Mouse (Mus musculus) midbrain, embryonic 11.5 days (tissue): Measurements from ENCODE around the gene Sap18b. TPM values are rescaled to one million over a fixed set of nuclear protein-coding genes. Genes with fewer than 3 reads are reported as not detected.

Experiments used
- polyA plus RNA-seq: library from polyadenylated mRNA; unstranded; fragments of >200 nt; fragmentation: Nextera tagmentation; extraction: Ambion mirVana; gene quantifications from 2 replicates; pipeline ENCODE4 v1.2.1, GENCODE M21; 2014

The Sap18b gene
- polyA plus RNA-seq, 1 experiment from 2014 or later = 398 TPM

Other genes starting within 250 kb of the Sap18b start
- gene Prss54, start 249.0 kb upstream of the Sap18b start, polyA plus RNA-seq = not detected in 2 replicates
- 26.3 and 28.6 TPM in 2 replicates for gene Gins3, start 191.9 kb upstream of the Sap18b start, polyA plus RNA-seq
- 45.5 and 46.7 TPM in 2 replicates for gene Ndrg4, start 148.4 kb upstream of the Sap18b start, polyA plus RNA-seq
- gene Setd6, start 109.5 kb upstream of the Sap18b start, polyA plus RNA-seq = 20.8 and 24.2 TPM in 2 replicates
- 109 and 111 TPM in 2 replicates for gene Cnot1, start 17.9 kb upstream of the Sap18b start, polyA plus RNA-seq
- gene Slc38a7, start 28.2 kb downstream of the Sap18b start, polyA plus RNA-seq = 16.5 and 17.2 TPM in 2 replicates
- 84.1 and 88.6 TPM in 2 replicates for gene Got2, start 63.2 kb downstream of the Sap18b start, polyA plus RNA-seq